Mouse (Mus musculus): ENCODE data around the gene Nlgn1. TPM values are rescaled to one million over a fixed set of nuclear protein-coding genes. Genes with fewer than 3 reads are reported as not detected.
A peak's percentile ranks its signal among the peaks of the same experiment; 100 is the strongest.

Gene Nlgn1
- total RNA-seq, 1 experiment from 2014 or later = not detected

- ATAC-seq (replicated peaks in 1 of 2; ENCODE audit: insufficient read depth in 1 of 2, low FRiP score in 2 of 2, low TSS enrichment in 1 of 2, low read depth in 1 of 2, poor library complexity in 2 of 2, severe bottlenecking in 2 of 2) = no peak
Observed at GRCm38 (mm10) chr3:26134839-26135651, 197.2 kb downstream of the Nlgn1 start.

GRCm38 (mm10) chr3:26130919-26131318, 201.3 kb downstream of the Nlgn1 start:
- ATAC-seq (replicated peaks in 1 of 2; ENCODE audit: insufficient read depth in 1 of 2, low FRiP score in 2 of 2, low TSS enrichment in 1 of 2, low read depth in 1 of 2, poor library complexity in 2 of 2, severe bottlenecking in 2 of 2) = no peak

- ATAC-seq (replicated peaks in 1 of 2; ENCODE audit: insufficient read depth in 1 of 2, low FRiP score in 2 of 2, low TSS enrichment in 1 of 2, low read depth in 1 of 2, poor library complexity in 2 of 2, severe bottlenecking in 2 of 2) = no peak
Observed at GRCm38 (mm10) chr3:26129455-26129854, 202.8 kb downstream of the Nlgn1 start.

GRCm38 (mm10) chr3:26117071-26117470, 215.2 kb downstream of the Nlgn1 start:
- no peak for ATAC-seq (replicated peaks in 1 of 2; ENCODE audit: insufficient read depth in 1 of 2, low FRiP score in 2 of 2, low TSS enrichment in 1 of 2, low read depth in 1 of 2, poor library complexity in 2 of 2, severe bottlenecking in 2 of 2)

- ATAC-seq (replicated peaks in 1 of 2; ENCODE audit: insufficient read depth in 1 of 2, low FRiP score in 2 of 2, low TSS enrichment in 1 of 2, low read depth in 1 of 2, poor library complexity in 2 of 2, severe bottlenecking in 2 of 2) = no peak
Observed at GRCm38 (mm10) chr3:26106361-26106760, 225.9 kb downstream of the Nlgn1 start.

GRCm38 (mm10) chr3:26105528-26105927, 226.7 kb downstream of the Nlgn1 start:
- ATAC-seq (replicated peaks in 1 of 2; ENCODE audit: insufficient read depth in 1 of 2, low FRiP score in 2 of 2, low TSS enrichment in 1 of 2, low read depth in 1 of 2, poor library complexity in 2 of 2, severe bottlenecking in 2 of 2) = no peak

GRCm38 (mm10) chr3:26102271-26102670, 230.0 kb downstream of the Nlgn1 start:
- no peak for ATAC-seq (replicated peaks in 1 of 2; ENCODE audit: insufficient read depth in 1 of 2, low FRiP score in 2 of 2, low TSS enrichment in 1 of 2, low read depth in 1 of 2, poor library complexity in 2 of 2, severe bottlenecking in 2 of 2)

GRCm38 (mm10) chr3:26095551-26095950, 236.7 kb downstream of the Nlgn1 start:
- peak in 1 of 2 experiments; percentile 56; a peak in 3 of 4 replicates for ATAC-seq (replicated peaks in 1 of 2; ENCODE audit: insufficient read depth in 1 of 2, low FRiP score in 2 of 2, low TSS enrichment in 1 of 2, low read depth in 1 of 2, poor library complexity in 2 of 2, severe bottlenecking in 2 of 2)

- no peak for ATAC-seq (replicated peaks in 1 of 2; ENCODE audit: insufficient read depth in 1 of 2, low FRiP score in 2 of 2, low TSS enrichment in 1 of 2, low read depth in 1 of 2, poor library complexity in 2 of 2, severe bottlenecking in 2 of 2)
Observed at GRCm38 (mm10) chr3:26069366-26069765, 262.9 kb downstream of the Nlgn1 start.

GRCm38 (mm10) chr3:26050769-26051168, 281.5 kb downstream of the Nlgn1 start:
- ATAC-seq (replicated peaks in 1 of 2; ENCODE audit: insufficient read depth in 1 of 2, low FRiP score in 2 of 2, low TSS enrichment in 1 of 2, low read depth in 1 of 2, poor library complexity in 2 of 2, severe bottlenecking in 2 of 2) = no peak

GRCm38 (mm10) chr3:26042966-26043365, 289.3 kb downstream of the Nlgn1 start:
- ATAC-seq (replicated peaks in 1 of 2; ENCODE audit: insufficient read depth in 1 of 2, low FRiP score in 2 of 2, low TSS enrichment in 1 of 2, low read depth in 1 of 2, poor library complexity in 2 of 2, severe bottlenecking in 2 of 2) = no peak

- no peak for ATAC-seq (replicated peaks in 1 of 2; ENCODE audit: insufficient read depth in 1 of 2, low FRiP score in 2 of 2, low TSS enrichment in 1 of 2, low read depth in 1 of 2, poor library complexity in 2 of 2, severe bottlenecking in 2 of 2)
Observed at GRCm38 (mm10) chr3:26039696-26040095, 292.6 kb downstream of the Nlgn1 start.

GRCm38 (mm10) chr3:26026025-26026424, 306.2 kb downstream of the Nlgn1 start:
- ATAC-seq (replicated peaks in 1 of 2; ENCODE audit: insufficient read depth in 1 of 2, low FRiP score in 2 of 2, low TSS enrichment in 1 of 2, low read depth in 1 of 2, poor library complexity in 2 of 2, severe bottlenecking in 2 of 2) = no peak

GRCm38 (mm10) chr3:26023217-26023616, 309.0 kb downstream of the Nlgn1 start:
- no peak for ATAC-seq (replicated peaks in 1 of 2; ENCODE audit: insufficient read depth in 1 of 2, low FRiP score in 2 of 2, low TSS enrichment in 1 of 2, low read depth in 1 of 2, poor library complexity in 2 of 2, severe bottlenecking in 2 of 2)

- ATAC-seq (replicated peaks in 1 of 2; ENCODE audit: insufficient read depth in 1 of 2, low FRiP score in 2 of 2, low TSS enrichment in 1 of 2, low read depth in 1 of 2, poor library complexity in 2 of 2, severe bottlenecking in 2 of 2) = no peak
Observed at GRCm38 (mm10) chr3:26021632-26022184, 310.6 kb downstream of the Nlgn1 start.

GRCm38 (mm10) chr3:26011310-26012078, 320.8 kb downstream of the Nlgn1 start:
- ATAC-seq (replicated peaks in 1 of 2; ENCODE audit: insufficient read depth in 1 of 2, low FRiP score in 2 of 2, low TSS enrichment in 1 of 2, low read depth in 1 of 2, poor library complexity in 2 of 2, severe bottlenecking in 2 of 2) = no peak

GRCm38 (mm10) chr3:26002863-26003608, 329.2 kb downstream of the Nlgn1 start:
- ATAC-seq (replicated peaks in 1 of 2; ENCODE audit: insufficient read depth in 1 of 2, low FRiP score in 2 of 2, low TSS enrichment in 1 of 2, low read depth in 1 of 2, poor library complexity in 2 of 2, severe bottlenecking in 2 of 2) = no peak
